Mouse (Mus musculus): ENCODE data around the gene Crmp1. TPM values are rescaled to one million over a fixed set of nuclear protein-coding genes. Genes with fewer than 3 reads are reported as not detected.

Crmp1 gene
- total and polyA plus RNA-seq, 3 experiments, result 3.3 to 19.6 (median 10.5) TPM

GRCm38 (mm10) chr5:37335061-37335460 lies 93.3 kb downstream of the Crmp1 start:
- no peak for TF ChIP-seq SMC3 (IDR thresholded peaks at IDR 0.05; ENCODE audit: low read depth, low read length)
- no peak for TF ChIP-seq JUND (conservative IDR thresholded peaks at IDR 0.05; ENCODE audit: low read depth, low read length)
- no peak for TF ChIP-seq BHLHE40 (IDR thresholded peaks at IDR 0.05; ENCODE audit: low read depth, low read length)
- Histone ChIP-seq H3K36me3 (replicated peaks in 1 of 2; ENCODE audit: control insufficient read depth in 1 of 2, insufficient read depth in 1 of 2, low read length in 1 of 2) (no peaks in the 10 kb centered on the region), H3K4me1 (ENCODE audit: control insufficient read depth in 1 of 2, insufficient read depth in 2 of 2) (peaks cover 0 to 8% of the 10 kb centered on the region in 2 experiments; a peak in 3 of 4 replicates), H3K79me2 (replicated peaks; ENCODE audit: control insufficient read depth, extremely low read depth, insufficient read depth, poor library complexity, severe bottlenecking) (no peaks in the 10 kb centered on the region), H3K27ac (ENCODE audit: insufficient read depth, low read depth) (no peak overlapping the region), H3K9ac (ENCODE audit: insufficient read depth, low read depth) (no peak overlapping the region), H3K9me3 (replicated peaks; ENCODE audit: low read length) (no peaks in the 10 kb centered on the region), H3K27me3 (replicated peaks) (peaks cover 46% of the 10 kb centered on the region), H3K4me2 (ENCODE audit: insufficient read depth, low read depth, poor library complexity, severe bottlenecking) (no peak overlapping the region), H3K4me3 (replicated peaks in 1 of 3; ENCODE audit: low read depth in 2 of 3, low read length in 2 of 3, poor library complexity in 1 of 3) (no peak overlapping the region)
- in situ Hi-C loops (cut with MboI; ENCODE audit: low pct_ligation_motif_present, low pct_unique_long_range_greater_than_20kb, low sequenced_read_pairs), result no loop called here
- dilution Hi-C loops (cut with MboI; ENCODE audit: extremely low pct_ligation_motif_present, extremely low pct_unique_long_range_greater_than_20kb, low sequenced_read_pairs), result no loop called here
- no peak for DNase-seq (ENCODE audit: extremely low read depth)

- Histone ChIP-seq H3K4me3 (replicated peaks in 1 of 3; ENCODE audit: low read depth in 2 of 3, low read length in 2 of 3, poor library complexity in 1 of 3) (no peak within 1 kb of the TSS), H3K4me1 (ENCODE audit: control insufficient read depth in 1 of 2, insufficient read depth in 2 of 2) (peaks cover 0 to 8% of the 10 kb centered on the region in 2 experiments; a peak in 3 of 4 replicates), H3K79me2 (replicated peaks; ENCODE audit: control insufficient read depth, extremely low read depth, insufficient read depth, poor library complexity, severe bottlenecking) (no peaks in the 10 kb centered on the region), H3K9me3 (replicated peaks; ENCODE audit: low read length) (peaks cover 10% of the 10 kb centered on the region), H3K36me3 (replicated peaks in 1 of 2; ENCODE audit: control insufficient read depth in 1 of 2, insufficient read depth in 1 of 2, low read length in 1 of 2) (no peaks in the 10 kb centered on the region), H3K9ac (ENCODE audit: insufficient read depth, low read depth) (no peak within 1 kb of the TSS), H3K27ac (ENCODE audit: insufficient read depth, low read depth) (no peak within 1 kb of the TSS), H3K27me3 (replicated peaks) (peaks cover 52% of the 10 kb centered on the region), H3K4me2 (ENCODE audit: insufficient read depth, low read depth, poor library complexity, severe bottlenecking) (no peak within 1 kb of the TSS)
- DNase-seq (ENCODE audit: extremely low read depth), result no peak
- no peak for TF ChIP-seq ZMIZ1 (IDR thresholded peaks at IDR 0.05; ENCODE audit: low read depth, low read length)
- no peak for TF ChIP-seq CTCF (conservative IDR thresholded peaks at IDR 0.05 in 1 of 2, IDR thresholded peaks at IDR 0.05 in 1 of 2; ENCODE audit: low read depth in 2 of 2, low read length in 2 of 2)
- no peak for TF ChIP-seq ETS1 (conservative IDR thresholded peaks at IDR 0.05; ENCODE audit: low read depth, low read length)
- TF ChIP-seq ZNF384 (IDR thresholded peaks at IDR 0.05; ENCODE audit: low read depth, low read length), result no peak
- TF ChIP-seq USF1 (IDR thresholded peaks at IDR 0.05; ENCODE audit: low read depth, low read length), result no peak
- dilution Hi-C loops (cut with MboI; ENCODE audit: extremely low pct_ligation_motif_present, extremely low pct_unique_long_range_greater_than_20kb, low sequenced_read_pairs) (no loop called here), in situ Hi-C loops (cut with MboI; ENCODE audit: low pct_ligation_motif_present, low pct_unique_long_range_greater_than_20kb, low sequenced_read_pairs) (no loop called here)
Observed at GRCm38 (mm10) chr5:37336485-37337105, 94.9 kb downstream of the Crmp1 start, which contains the start of gene Evc. TSS of gene Evc (minus strand) at chr5:37336894.

DNA sequence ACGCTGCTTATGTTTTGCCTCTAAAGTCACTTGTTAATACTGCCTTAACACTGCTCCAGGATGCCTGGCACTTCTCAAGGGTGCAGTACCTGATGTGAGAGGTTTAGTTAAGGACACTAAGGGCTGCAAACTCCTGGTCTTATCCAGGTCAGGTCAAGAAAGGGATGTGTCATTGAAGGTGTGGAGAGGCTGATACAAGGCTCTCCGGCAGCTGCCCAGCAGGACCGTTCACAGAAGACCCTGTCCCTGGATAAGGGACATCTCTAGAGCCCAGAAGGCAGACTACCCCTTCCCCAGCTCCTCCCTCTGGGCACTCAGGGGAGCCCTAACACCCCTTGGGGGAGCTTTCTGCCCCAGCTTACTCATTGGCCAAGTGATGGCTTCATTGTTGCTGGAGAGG lies 96.0 kb downstream of the Crmp1 start:
- Histone ChIP-seq H3K4me3 (replicated peaks in 1 of 3; ENCODE audit: low read depth in 2 of 3, low read length in 2 of 3, poor library complexity in 1 of 3) (no peak overlapping the region), H3K9ac (ENCODE audit: insufficient read depth, low read depth) (no peak overlapping the region)
- no peak for DNase-seq (ENCODE audit: extremely low read depth)

More for the DNA sequence above, 96.0 kb downstream of the Crmp1 start:
- Histone ChIP-seq H3K27ac (ENCODE audit: insufficient read depth, low read depth) (no peak overlapping the region), H3K9me3 (replicated peaks; ENCODE audit: low read length) (peaks cover 10% of the 10 kb centered on the region), H3K27me3 (replicated peaks) (peaks cover 55% of the 10 kb centered on the region), H3K4me2 (ENCODE audit: insufficient read depth, low read depth, poor library complexity, severe bottlenecking) (no peak overlapping the region), H3K36me3 (replicated peaks in 1 of 2; ENCODE audit: control insufficient read depth in 1 of 2, insufficient read depth in 1 of 2, low read length in 1 of 2) (no peaks in the 10 kb centered on the region), H3K4me1 (ENCODE audit: control insufficient read depth in 1 of 2, insufficient read depth in 2 of 2) (peaks cover 0 to 6% of the 10 kb centered on the region in 2 experiments; a peak in 3 of 4 replicates), H3K79me2 (replicated peaks; ENCODE audit: control insufficient read depth, extremely low read depth, insufficient read depth, poor library complexity, severe bottlenecking) (no peaks in the 10 kb centered on the region)
- no peak for TF ChIP-seq TBP (conservative IDR thresholded peaks at IDR 0.05; ENCODE audit: low read depth, low read length)
- no peak for TF ChIP-seq NELFE (IDR thresholded peaks at IDR 0.05; ENCODE audit: low read depth, low read length)
- TF ChIP-seq NRF1 (IDR thresholded peaks at IDR 0.05; ENCODE audit: low read depth, low read length), result no peak
- TF ChIP-seq POLR2AphosphoS2 (IDR thresholded peaks at IDR 0.05; ENCODE audit: low read depth, low read length), result no peak
- no peak for TF ChIP-seq SIN3A (IDR thresholded peaks at IDR 0.05; ENCODE audit: low read length)
- no peak for TF ChIP-seq CTCF (conservative IDR thresholded peaks at IDR 0.05 in 1 of 2, IDR thresholded peaks at IDR 0.05 in 1 of 2; ENCODE audit: low read depth in 2 of 2, low read length in 2 of 2)
- in situ Hi-C loops (cut with MboI; ENCODE audit: low pct_ligation_motif_present, low pct_unique_long_range_greater_than_20kb, low sequenced_read_pairs), result no loop called here
- dilution Hi-C loops (cut with MboI; ENCODE audit: extremely low pct_ligation_motif_present, extremely low pct_unique_long_range_greater_than_20kb, low sequenced_read_pairs), result no loop called here

All from CH12.LX (cell line).